In genomic region chr10:81318589-81319329, GRCm38 (mm10) we compare ENCODE assay signal across 7 mouse cellular contexts. TPM values are rescaled to one million over a fixed set of nuclear protein-coding genes. Genes with fewer than 3 reads are reported as not detected.
DNase-seq lines count a peak whose midpoint lies in the region; ATAC-seq lines count a peak whose summit lies in the region.

No protein-coding gene starts in this region.

- DNase-seq in right cerebral cortex, postnatal 10 days (ENCODE audit: low spot score in 2 of 2) = peak; percentile 68 to 70
- DNase-seq in right cerebral cortex, postnatal 36 days (ENCODE audit: low spot score in 2 of 2) = no peak
- DNase-seq in cerebellum, adult 9-11 months = peak; percentile 81
- DNase-seq in intestine, embryonic 14.5 days (ENCODE audit: low spot score) = no peak
- no peak for DNase-seq in retina, postnatal 1 day
- DNase-seq in frontal cortex, adult 2 months (ENCODE audit: extremely low spot score in 1 of 2, low spot score in 1 of 2) = no peak

- peak overlapping the region; percentile 37; the same call in 1 of the 2 replicates for H3K9ac ChIP-seq in intestine, embryonic 14.5 days (ENCODE audit: low read length)
- peak overlapping the region; percentile 94 for H3K9ac ChIP-seq in lung, embryonic 16.5 days (ENCODE audit: low read length)

- H3K4me1 ChIP-seq in intestine, embryonic 14.5 days (replicated peaks; ENCODE audit: control insufficient read depth, insufficient read depth, low read length) = peaks cover 31% of the 10 kb centered on the region
- peaks cover 46% of the 10 kb centered on the region for H3K4me1 ChIP-seq in lung, embryonic 16.5 days (replicated peaks; ENCODE audit: control insufficient read depth, insufficient read depth, low read length)

- H3K36me3 ChIP-seq in intestine, embryonic 14.5 days (ENCODE audit: control insufficient read depth, insufficient read depth, low read length) = peaks cover 47% of the 10 kb centered on the region
- H3K36me3 ChIP-seq in lung, embryonic 16.5 days (ENCODE audit: control insufficient read depth, insufficient read depth, low read length) = peaks cover 37% of the 10 kb centered on the region

- 89% methylated on average over 13 of the region's 13 CpGs for WGBS in intestine, embryonic 14.5 days
- 82% methylated on average over 13 of the region's 13 CpGs for WGBS in lung, embryonic 16.5 days

- H3K4me2 ChIP-seq in intestine, embryonic 14.5 days (ENCODE audit: low read length) = no peak overlapping the region
- peak overlapping the region; percentile 71 for H3K4me2 ChIP-seq in lung, embryonic 16.5 days (ENCODE audit: low read depth, low read length)

- H3K27me3 ChIP-seq in intestine, embryonic 14.5 days (replicated peaks; ENCODE audit: control insufficient read depth, insufficient read depth, low read length) = no peaks in the 10 kb centered on the region
- H3K27me3 ChIP-seq in lung, embryonic 16.5 days (ENCODE audit: control insufficient read depth, insufficient read depth, low read depth, low read length) = no peaks in the 10 kb centered on the region

- peak overlapping the region; percentile 88; the same call in 1 of the 2 replicates for H3K27ac ChIP-seq in intestine, embryonic 14.5 days (ENCODE audit: low read depth)
- H3K27ac ChIP-seq in lung, embryonic 16.5 days (ENCODE audit: low read length) = peak overlapping the region; percentile 92

- no peak for ATAC-seq in intestine, embryonic 14.5 days (replicated peaks; ENCODE audit: low FRiP score, low TSS enrichment, low read depth)
- no peak for ATAC-seq in lung, embryonic 16.5 days (ENCODE audit: low read depth)

- H3K4me3 ChIP-seq in intestine, embryonic 14.5 days (ENCODE audit: low read depth, low read length) = no peak overlapping the region
- no peak overlapping the region for H3K4me3 ChIP-seq in lung, embryonic 16.5 days (ENCODE audit: low read length)

- H3K9me3 ChIP-seq in intestine, embryonic 14.5 days (ENCODE audit: control insufficient read depth, low read length) = no peaks in the 10 kb centered on the region
- H3K9me3 ChIP-seq in lung, embryonic 16.5 days (ENCODE audit: control insufficient read depth, low read length) = no peaks in the 10 kb centered on the region

RNA-seq across cellular contexts. Expression of gene Cactin, which starts 2.1 kb away (rescaled TPM):
- polyA plus RNA-seq in intestine, embryonic 14.5 days (2014; fragmentation: Nextera tagmentation; extraction: Ambion mirVana) = 26.0 and 27.7 TPM in 2 replicates
- polyA plus RNA-seq in lung, embryonic 16.5 days (2015; fragmentation: Nextera tagmentation; extraction: Ambion mirVana) = 36.6 and 37.9 TPM in 2 replicates
- 31.5 and 31.9 TPM in 2 replicates for polyA plus RNA-seq in frontal cortex, adult 2 months (2012; rRNA removed)

RNA-seq across cellular contexts. Expression of gene Tbxa2r, which starts 9.8 kb away (rescaled TPM):
- 22.3 and 23.6 TPM in 2 replicates for polyA plus RNA-seq in intestine, embryonic 14.5 days (2014; fragmentation: Nextera tagmentation; extraction: Ambion mirVana)
- 18.6 and 19.6 TPM in 2 replicates for polyA plus RNA-seq in lung, embryonic 16.5 days (2015; fragmentation: Nextera tagmentation; extraction: Ambion mirVana)
- polyA plus RNA-seq in frontal cortex, adult 2 months (2012; rRNA removed) = 2.3 and 3.3 TPM in 2 replicates

RNA-seq across cellular contexts. Expression of gene Gipc3, which starts 24.3 kb away (rescaled TPM):
- polyA plus RNA-seq in intestine, embryonic 14.5 days (2014; fragmentation: Nextera tagmentation; extraction: Ambion mirVana) = 0.07 and 0.11 TPM in 2 replicates
- polyA plus RNA-seq in lung, embryonic 16.5 days (2015; fragmentation: Nextera tagmentation; extraction: Ambion mirVana) = 0.05 and 0.10 TPM in 2 replicates
- 0.96 and 1.1 TPM in 2 replicates for polyA plus RNA-seq in frontal cortex, adult 2 months (2012; rRNA removed)

RNA-seq across cellular contexts. Expression of gene Pip5k1c, which starts 26.0 kb away (rescaled TPM):
- 57.3 and 57.5 TPM in 2 replicates for polyA plus RNA-seq in intestine, embryonic 14.5 days (2014; fragmentation: Nextera tagmentation; extraction: Ambion mirVana)
- polyA plus RNA-seq in lung, embryonic 16.5 days (2015; fragmentation: Nextera tagmentation; extraction: Ambion mirVana) = 41.0 and 43.1 TPM in 2 replicates
- 326 and 360 TPM in 2 replicates for polyA plus RNA-seq in frontal cortex, adult 2 months (2012; rRNA removed)

RNA-seq across cellular contexts. Expression of gene Tjp3, which starts 27.4 kb away (rescaled TPM):
- 35.1 and 44.4 TPM in 2 replicates for polyA plus RNA-seq in intestine, embryonic 14.5 days (2014; fragmentation: Nextera tagmentation; extraction: Ambion mirVana)
- 29.3 and 32.9 TPM in 2 replicates for polyA plus RNA-seq in lung, embryonic 16.5 days (2015; fragmentation: Nextera tagmentation; extraction: Ambion mirVana)
- 0.34 and 0.46 TPM in 2 replicates for polyA plus RNA-seq in frontal cortex, adult 2 months (2012; rRNA removed)

Comparison
In these comparisons a context has a peak if more than half of its experiments do, and no peak if none do; other contexts are left out.
1. DNase-seq: peak in right cerebral cortex, postnatal 10 days (2 of 2) and cerebellum, adult 9-11 months (single experiment); none in right cerebral cortex, postnatal 36 days (0 of 2), intestine, embryonic 14.5 days (single experiment), retina, postnatal 1 day (single experiment) and frontal cortex, adult 2 months (0 of 2).